Mouse (Mus musculus) embryonic facial prominence, embryonic 13.5 days (tissue): ENCODE measurements around the gene Ooep. TPM values are rescaled to one million over a fixed set of nuclear protein-coding genes. Genes with fewer than 3 reads are reported as not detected.
"Not testable (repeated sequence)": the region's sequence is repeated elsewhere in the genome, so short reads cannot be mapped to it uniquely, and the experiment has no call there.

Source experiments
- ATAC-seq: fragments of 200-750 bp; cut with Nextera tagmentation; 2 replicates; pipeline ENCODE4 v1.8.0; 2017; ENCODE audit warnings: low read depth; ENCODE audit not compliant: insufficient number of reproducible peaks, insufficient read depth, low FRiP score, low TSS enrichment
- H3K27ac ChIP-seq: fragments of 300-500 bp; sonication (generic); 2 replicates; pipeline ENCODE4 v1.5.1; 2015; ENCODE audit warnings: moderate library complexity, mild to moderate bottlenecking, inconsistent platforms
- H3K27me3 ChIP-seq: fragments of 300-500 bp; sonication (generic); 2 replicates; pipeline ENCODE4 v1.6.1; 2015; ENCODE audit warnings: mild to moderate bottlenecking, inconsistent platforms
- H3K36me3 ChIP-seq: fragments of 300-500 bp; sonication (generic); 2 replicates; pipeline ENCODE4 v1.6.1; 2015; ENCODE audit warnings: mild to moderate bottlenecking, inconsistent platforms
- H3K4me1 ChIP-seq: fragments of 300-500 bp; sonication (generic); 2 replicates; pipeline ENCODE4 v1.6.1; 2015; ENCODE audit warnings: inconsistent platforms
- H3K4me2 ChIP-seq: fragments of 300-500 bp; sonication (generic); 2 replicates; pipeline ENCODE4 v1.6.1; 2015; ENCODE audit warnings: moderate library complexity, mild to moderate bottlenecking, inconsistent platforms
- H3K4me3 ChIP-seq: fragments of 300-500 bp; sonication (generic); 2 replicates; pipeline ENCODE4 v1.5.1; 2015; ENCODE audit warnings: mild to moderate bottlenecking, inconsistent platforms
- H3K9ac ChIP-seq: fragments of 300-500 bp; sonication (generic); 2 replicates; pipeline ENCODE4 v1.6.1; 2015; ENCODE audit warnings: mild to moderate bottlenecking, inconsistent platforms
- H3K9me3 ChIP-seq: fragments of 300-500 bp; sonication (generic); 2 replicates; pipeline ENCODE4 v1.6.1; 2016; ENCODE audit warnings: inconsistent platforms
- WGBS: fragments of 180-500 bp; shearing (Covaris S2); methylation state at CpG from one replicate; pipeline ENCODE4 v1.1.7; 2015; ENCODE audit warnings: mixed read lengths; 5-methylcytosine and 5-hydroxymethylcytosine counted together
- polyA plus RNA-seq: library from polyadenylated mRNA; unstranded; fragments of >200 nt; fragmentation: Nextera tagmentation; extraction: Ambion mirVana; gene quantifications from 2 replicates; pipeline ENCODE4 v1.2.1, GENCODE M21; 2015

Gene Ooep
- polyA plus RNA-seq, 1 experiment from 2014 or later: 2.8 TPM

DNA sequence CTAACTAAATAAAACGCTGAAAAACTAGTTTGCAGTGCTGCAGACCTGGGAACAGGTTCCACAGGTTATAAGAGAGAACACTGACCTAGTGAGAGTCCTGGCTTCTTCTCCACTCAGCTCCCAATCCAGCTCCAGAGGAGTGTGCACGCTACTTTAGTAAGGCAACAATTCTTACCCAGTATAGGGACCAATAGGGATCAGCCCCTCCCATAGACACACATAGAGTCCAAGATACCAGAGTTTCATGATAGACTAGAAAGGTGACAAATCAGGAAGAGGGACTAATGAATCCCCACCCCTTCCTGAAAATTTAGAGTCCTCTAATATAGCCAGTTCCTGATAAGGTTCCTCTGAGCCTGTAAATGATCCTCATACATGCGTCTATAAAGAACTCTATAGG lies 31.5 kb downstream of the Ooep start:
- WGBS: 57% methylated on average over 3 of the region's 3 CpGs
- H3K9ac ChIP-seq: no peak overlapping the region
- no peaks in the 10 kb centered on the region for H3K9me3 ChIP-seq
- no peaks in the 10 kb centered on the region for H3K36me3 ChIP-seq
- no peak overlapping the region for H3K4me2 ChIP-seq
- H3K4me3 ChIP-seq: no peak overlapping the region
- H3K27ac ChIP-seq: no peak overlapping the region
- no peaks in the 10 kb centered on the region for H3K27me3 ChIP-seq
- no peak for ATAC-seq
- no peaks in the 10 kb centered on the region for H3K4me1 ChIP-seq

GRCm38 (mm10) chr9:78345235-78345634 lies 33.3 kb downstream of the Ooep start:
- H3K9me3 ChIP-seq, H3K9ac ChIP-seq, H3K27me3 ChIP-seq, H3K36me3 ChIP-seq, H3K4me2 ChIP-seq, H3K27ac ChIP-seq, H3K4me3 ChIP-seq, ATAC-seq, H3K4me1 ChIP-seq: not testable (repeated sequence)
- WGBS: 61% methylated on average over 4 of the region's 4 CpGs

GRCm38 (mm10) chr9:78343055-78343454 lies 35.5 kb downstream of the Ooep start:
- not testable (repeated sequence) for H3K27ac ChIP-seq, H3K27me3 ChIP-seq, H3K4me2 ChIP-seq, H3K36me3 ChIP-seq, H3K9ac ChIP-seq, H3K4me1 ChIP-seq, H3K9me3 ChIP-seq, ATAC-seq, H3K4me3 ChIP-seq
- 83% methylated on average over 9 of the region's 9 CpGs for WGBS

DNA sequence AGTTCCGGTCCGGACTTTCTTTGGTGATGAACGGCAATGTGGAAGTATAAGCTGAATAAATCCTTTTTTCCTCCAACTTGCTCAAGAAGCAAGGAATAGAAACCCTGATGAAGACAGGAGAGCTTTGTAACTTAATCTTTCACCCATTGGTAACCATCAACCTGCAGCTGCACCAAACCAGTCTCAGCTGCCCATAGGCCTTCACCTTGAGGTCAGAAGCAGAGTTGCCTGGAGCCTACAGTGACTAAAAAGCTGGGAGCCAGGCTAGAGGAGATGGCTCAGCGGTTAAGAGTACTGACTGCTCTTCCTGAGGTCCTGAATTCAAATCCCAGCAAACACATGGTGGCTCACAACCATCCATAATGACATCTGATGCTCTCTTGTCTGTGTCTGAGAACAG lies 36.0 kb downstream of the Ooep start:
- not testable (repeated sequence) for H3K27me3 ChIP-seq, ATAC-seq, H3K4me1 ChIP-seq, H3K9ac ChIP-seq, H3K4me2 ChIP-seq, H3K36me3 ChIP-seq, H3K27ac ChIP-seq, H3K4me3 ChIP-seq, H3K9me3 ChIP-seq
- WGBS: 87% methylated on average over 4 of the region's 4 CpGs

DNA sequence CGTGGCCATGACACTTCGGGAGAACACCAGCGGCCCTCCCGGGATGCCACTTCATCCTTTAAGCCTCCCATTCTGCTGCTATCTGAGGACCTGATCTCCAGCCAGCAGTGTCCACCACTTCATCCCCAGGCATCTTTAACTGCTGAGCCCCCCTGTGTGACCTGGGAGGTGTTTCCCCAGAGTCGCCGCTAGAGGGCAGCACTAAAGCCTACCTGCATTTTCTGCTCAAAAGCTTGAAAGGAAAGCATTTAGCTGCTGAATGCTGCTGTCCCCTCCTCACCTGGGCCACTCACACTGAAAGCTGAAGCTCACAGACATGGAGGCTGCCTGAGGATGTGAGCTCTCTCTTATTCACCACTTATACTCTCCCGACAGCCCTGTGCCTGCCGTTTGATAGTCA lies 38.2 kb downstream of the Ooep start:
- H3K9me3 ChIP-seq, H3K27ac ChIP-seq, H3K4me3 ChIP-seq, H3K36me3 ChIP-seq, ATAC-seq, H3K4me1 ChIP-seq, H3K27me3 ChIP-seq, H3K4me2 ChIP-seq, H3K9ac ChIP-seq: not testable (repeated sequence)
- 21% methylated on average over 8 of the region's 8 CpGs for WGBS

DNA sequence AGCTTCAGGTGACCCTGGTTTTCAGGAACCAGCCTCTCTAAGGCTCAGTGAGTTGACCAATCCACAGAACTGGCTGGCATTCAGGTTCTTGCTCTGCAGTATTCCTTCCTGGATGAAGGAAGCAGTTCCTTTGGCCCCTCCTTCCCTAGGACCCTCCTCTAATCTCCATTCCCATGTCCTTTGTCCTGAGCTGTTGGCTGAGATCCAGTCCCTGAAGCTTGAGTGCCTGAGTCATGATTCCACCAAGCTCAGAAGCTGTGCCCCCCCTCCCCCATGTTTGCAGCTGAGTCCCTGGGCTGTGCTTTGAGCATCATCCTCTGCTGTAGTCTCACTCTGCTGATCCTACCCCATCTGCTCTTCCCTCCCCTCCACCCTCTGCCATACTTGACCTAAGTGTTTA lies 41.5 kb downstream of the Ooep start:
- not testable (repeated sequence) for H3K9ac ChIP-seq, ATAC-seq, H3K9me3 ChIP-seq, H3K27ac ChIP-seq, H3K4me2 ChIP-seq, H3K4me1 ChIP-seq, H3K4me3 ChIP-seq, H3K27me3 ChIP-seq, H3K36me3 ChIP-seq

- not testable (repeated sequence) for H3K4me1 ChIP-seq, ATAC-seq, H3K9me3 ChIP-seq, H3K27me3 ChIP-seq, H3K4me2 ChIP-seq, H3K27ac ChIP-seq, H3K9ac ChIP-seq, H3K4me3 ChIP-seq, H3K36me3 ChIP-seq
- 88% methylated on average over 1 of the region's 1 CpGs for WGBS
Observed at GRCm38 (mm10) chr9:78327289-78327688, 51.2 kb downstream of the Ooep start, which contains the start of gene Omt2b. Gene Omt2b (plus strand): TSS chr9:78327589.

Other genes with a start within 250 kb of the Ooep start
- gene Gsta4, start 196.0 kb downstream of the Ooep start, polyA plus RNA-seq: 65.3 and 70.1 TPM in 2 replicates
- gene Gsta1, start 148.1 kb downstream of the Ooep start, polyA plus RNA-seq: 0.38 TPM in 1 of 2 replicates, not detected in the other
- gene Gm3776, start 121.6 kb downstream of the Ooep start, polyA plus RNA-seq: not detected in 2 replicates
- not detected in 2 replicates for gene Gm10639, start 88.8 kb downstream of the Ooep start, polyA plus RNA-seq
- not detected in 2 replicates for gene Omt2a, start 63.9 kb downstream of the Ooep start, polyA plus RNA-seq
- gene Omt2b, start 51.1 kb downstream of the Ooep start, polyA plus RNA-seq: not detected in 2 replicates
- gene Gsta2, start 22.9 kb downstream of the Ooep start, polyA plus RNA-seq: 1.3 and 1.6 TPM in 2 replicates
- gene Dppa5a, start 10.5 kb downstream of the Ooep start, polyA plus RNA-seq: 0.60 and 0.62 TPM in 2 replicates
- 0.24 and 0.45 TPM in 2 replicates for gene Ddx43, start 17.1 kb upstream of the Ooep start, polyA plus RNA-seq
- 1.7 and 2.3 TPM in 2 replicates for gene Cgas, start 64.5 kb upstream of the Ooep start, polyA plus RNA-seq
- gene Mto1, start 69.5 kb upstream of the Ooep start, polyA plus RNA-seq: 22.4 and 23.9 TPM in 2 replicates
- gene Gm17324, start 70.1 kb upstream of the Ooep start, polyA plus RNA-seq: 0.41 and 0.80 TPM in 2 replicates
- gene Eef1a1, start 110.4 kb upstream of the Ooep start, polyA plus RNA-seq: 5,425 and 5,472 TPM in 2 replicates
- gene Slc17a5, start 209.3 kb upstream of the Ooep start, polyA plus RNA-seq: 22.7 and 23.3 TPM in 2 replicates
- 13.1 and 14.0 TPM in 2 replicates for gene Cd109, start 236.8 kb upstream of the Ooep start, polyA plus RNA-seq